Mouse (Mus musculus) stomach, postnatal 0 days (tissue): Measurements from ENCODE around the gene Ddit4l.

Experiments used
- CTCF ChIP-seq: IDR thresholded peaks from 2 replicates; pipeline ENCODE4 v1.5.1; 2016; ENCODE audit warnings: antibody characterized with exemption, low read depth, mild to moderate bottlenecking, moderate library complexity
- EP300 ChIP-seq: optimal IDR thresholded peaks from 2 replicates; pipeline ENCODE3; 2016; ENCODE audit warnings: antibody characterized with exemption

- TF ChIP-seq CTCF (no peak), EP300 (no peak)
Observed at GRCm38 (mm10) chr3:137649112-137649511, 27.7 kb downstream of the Ddit4l start.
